Mouse (Mus musculus) gastrocnemius, postnatal 10 days (tissue): Measurements from ENCODE around the gene Tmtc1. TPM values are rescaled to one million over a fixed set of nuclear protein-coding genes. Genes with fewer than 3 reads are reported as not detected.

ENCODE experiments used
- DNase-seq: peaks from one replicate; pipeline ENCODE4 v3.0.0; 2021; ENCODE audit warnings: mixed read lengths
- total RNA-seq, 2 experiments: library from RNA; stranded (reverse); gene quantifications; 2 replicates each; pipeline ENCODE4 v1.2.3; 2021

The Tmtc1 gene
- total RNA-seq, 2 experiments from 2014 or later, result 57.5 to 58.7 TPM

- no peak for DNase-seq
Measured at GRCm38 (mm10) chr6:148305821-148306220, 138.4 kb downstream of the Tmtc1 start.

- DNase-seq, result no peak
Measured at GRCm38 (mm10) chr6:148305191-148305590, 139.0 kb downstream of the Tmtc1 start.

- no peak for DNase-seq
Measured at GRCm38 (mm10) chr6:148302261-148302660, 141.9 kb downstream of the Tmtc1 start.

- no peak for DNase-seq
Measured at GRCm38 (mm10) chr6:148297086-148297485, 147.1 kb downstream of the Tmtc1 start.

GRCm38 (mm10) chr6:148296418-148296817 is 147.8 kb downstream of the Tmtc1 start:
- no peak for DNase-seq

- DNase-seq, result no peak
Measured at GRCm38 (mm10) chr6:148294506-148294905, 149.7 kb downstream of the Tmtc1 start.

- no peak for DNase-seq
Measured at GRCm38 (mm10) chr6:148290865-148291264, 153.3 kb downstream of the Tmtc1 start.

GRCm38 (mm10) chr6:148283224-148283881 is 160.8 kb downstream of the Tmtc1 start:
- DNase-seq, result no peak

GRCm38 (mm10) chr6:148279240-148279639 is 164.9 kb downstream of the Tmtc1 start:
- DNase-seq, result no peak

GRCm38 (mm10) chr6:148276418-148276817 is 167.8 kb downstream of the Tmtc1 start:
- DNase-seq, result no peak

- no peak for DNase-seq
Measured at GRCm38 (mm10) chr6:148275046-148275445, 169.1 kb downstream of the Tmtc1 start.

- DNase-seq, result no peak
Measured at GRCm38 (mm10) chr6:148260729-148261101, 183.5 kb downstream of the Tmtc1 start.

- peak; percentile 36 for DNase-seq
Measured at GRCm38 (mm10) chr6:148259979-148260728, 184.0 kb downstream of the Tmtc1 start.

GRCm38 (mm10) chr6:148259074-148259473 is 185.1 kb downstream of the Tmtc1 start:
- DNase-seq, result no peak

GRCm38 (mm10) chr6:148257805-148258204 is 186.4 kb downstream of the Tmtc1 start:
- no peak for DNase-seq

- DNase-seq, result no peak
Measured at GRCm38 (mm10) chr6:148256109-148256508, 188.1 kb downstream of the Tmtc1 start.

- no peak for DNase-seq
Measured at GRCm38 (mm10) chr6:148255395-148256053, 188.7 kb downstream of the Tmtc1 start.

- no peak for DNase-seq
Measured at GRCm38 (mm10) chr6:148249221-148249620, 195.0 kb downstream of the Tmtc1 start.

GRCm38 (mm10) chr6:148248625-148249024 is 195.6 kb downstream of the Tmtc1 start:
- DNase-seq, result peak; percentile 43

- DNase-seq, result no peak
Measured at GRCm38 (mm10) chr6:148246544-148246943, 197.6 kb downstream of the Tmtc1 start.

GRCm38 (mm10) chr6:148244836-148245235 is 199.4 kb downstream of the Tmtc1 start:
- DNase-seq, result no peak

- no peak for DNase-seq
Measured at GRCm38 (mm10) chr6:148242304-148242703, 201.9 kb downstream of the Tmtc1 start.

GRCm38 (mm10) chr6:148241685-148242084 is 202.5 kb downstream of the Tmtc1 start:
- no peak for DNase-seq
